Mouse (Mus musculus) embryonic facial prominence, embryonic 10.5 days (tissue): ENCODE data around the gene Syt3. TPM values are rescaled to one million over a fixed set of nuclear protein-coding genes. Genes with fewer than 3 reads are reported as not detected.

Experiments used
- DNase-seq: peaks from one replicate; pipeline ENCODE4 v3.0.0-alpha.2; 2017; ENCODE audit warnings: low spot score
- H3K27ac ChIP-seq: fragments of 300-500 bp; sonication (generic); replicated peaks from 2 replicates; pipeline ENCODE4 v1.5.1; 2016; ENCODE audit warnings: mild to moderate bottlenecking
- H3K27me3 ChIP-seq: fragments of 300-500 bp; sonication (generic); replicated peaks from 2 replicates; pipeline ENCODE4 v1.6.1; 2016; ENCODE audit warnings: low read depth, mild to moderate bottlenecking; ENCODE audit not compliant: poor library complexity, severe bottlenecking
- H3K36me3 ChIP-seq: fragments of 300-500 bp; sonication (generic); replicated peaks from 2 replicates; pipeline ENCODE4 v1.6.1; 2016; ENCODE audit warnings: mild to moderate bottlenecking, moderate library complexity
- H3K4me1 ChIP-seq: fragments of 300-500 bp; sonication (generic); 2 replicates; pipeline ENCODE4 v1.6.1; 2016
- H3K4me3 ChIP-seq: fragments of 300-500 bp; sonication (generic); 2 replicates; pipeline ENCODE4 v1.5.1; 2016; ENCODE audit warnings: mild to moderate bottlenecking, moderate library complexity
- H3K9me3 ChIP-seq: fragments of 300-500 bp; sonication (generic); 2 replicates; pipeline ENCODE4 v1.6.1; 2016; ENCODE audit warnings: mild to moderate bottlenecking
- WGBS: fragments of 180-500 bp; shearing (Covaris S2); methylation state at CpG from one replicate; pipeline ENCODE4 v1.1.7; 2016; 5-methylcytosine and 5-hydroxymethylcytosine counted together
- polyA plus RNA-seq: library from polyadenylated mRNA; unstranded; fragments of >200 nt; fragmentation: Nextera tagmentation; extraction: Ambion mirVana; gene quantifications from 2 replicates; pipeline ENCODE4 v1.2.1, GENCODE M21; 2016

Gene Syt3
- 1.8 and 2.4 TPM in 2 replicates for polyA plus RNA-seq

DNA sequence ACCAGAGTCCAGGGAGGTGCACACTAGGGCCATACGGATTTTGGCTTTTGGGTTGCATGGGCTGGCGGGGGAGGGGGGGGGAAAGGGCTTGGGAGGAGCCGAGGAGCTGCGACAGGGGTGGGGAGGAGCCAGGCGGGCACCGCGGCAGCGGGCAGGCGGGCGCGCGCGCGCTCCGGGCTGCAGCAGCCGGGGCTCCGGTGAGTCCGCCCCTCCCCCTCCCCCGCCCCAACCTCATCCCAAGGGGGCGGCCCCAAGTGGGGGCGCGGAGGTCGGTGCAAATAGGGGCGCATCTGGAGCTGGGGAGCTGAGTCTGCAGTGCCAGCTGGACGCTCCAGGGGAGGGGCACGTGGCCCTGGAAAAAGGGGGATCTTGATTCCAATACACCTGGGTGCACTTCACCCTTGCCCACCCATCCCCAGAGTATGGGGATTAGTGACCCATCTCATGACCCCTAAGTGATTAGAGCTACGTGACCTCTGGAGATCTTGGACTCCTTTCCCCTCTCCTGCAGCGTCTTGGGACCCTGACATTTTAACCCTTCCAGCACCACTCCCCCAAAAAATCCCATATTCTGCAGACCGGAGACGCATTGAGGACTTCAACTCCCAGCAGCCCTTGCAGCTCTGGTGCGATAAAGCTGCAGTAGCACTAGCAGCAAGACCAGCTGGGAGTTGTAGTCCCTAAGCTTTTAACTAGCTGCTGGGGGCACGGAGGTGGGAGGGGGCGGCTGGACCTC lies at the start of gene Syt3:
TSS of gene Syt3 (plus strand) at position 123 of the 736 bp plus-strand sequence.
- Histone ChIP-seq H3K4me3 (peak within 1 kb of the TSS; percentile 69), H3K4me1 (peaks cover 15% of the 10 kb centered on the region), H3K9me3 (no peaks in the 10 kb centered on the region), H3K36me3 (no peaks in the 10 kb centered on the region), H3K27me3 (peaks cover 53% of the 10 kb centered on the region), H3K27ac (peak within 1 kb of the TSS; percentile 67)
- DNase-seq, result peak; percentile 75
- under 1% methylated on average over 29 of the region's 33 CpGs for WGBS

DNA sequence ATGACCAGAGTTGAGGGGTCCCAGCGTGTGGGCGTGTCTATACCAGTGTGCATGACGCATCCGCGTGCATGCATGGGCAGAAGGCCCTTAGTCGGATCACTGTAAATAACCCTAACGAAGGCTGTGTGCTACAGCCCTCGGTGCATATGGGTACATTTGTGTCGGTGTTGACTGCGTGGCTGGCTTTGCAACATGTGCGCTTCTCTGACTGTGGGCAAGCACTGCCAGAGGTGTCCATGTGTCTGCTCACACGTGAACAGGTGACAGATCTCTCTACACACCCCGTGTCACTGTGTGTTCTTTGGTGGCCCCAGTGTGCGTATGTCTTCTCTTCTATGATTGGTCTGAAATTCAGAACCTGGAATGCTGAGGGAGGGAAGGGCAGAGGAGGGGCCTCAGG lies 49.8 kb upstream of the Syt3 start:
- Histone ChIP-seq H3K4me3 (no peak overlapping the region), H3K27me3 (peaks cover 77% of the 10 kb centered on the region), H3K36me3 (no peaks in the 10 kb centered on the region), H3K9me3 (no peaks in the 10 kb centered on the region), H3K27ac (no peak overlapping the region), H3K4me1 (peaks cover 23% of the 10 kb centered on the region)
- DNase-seq, result no peak
- WGBS, result 72% methylated on average over 14 of the region's 14 CpGs

DNA sequence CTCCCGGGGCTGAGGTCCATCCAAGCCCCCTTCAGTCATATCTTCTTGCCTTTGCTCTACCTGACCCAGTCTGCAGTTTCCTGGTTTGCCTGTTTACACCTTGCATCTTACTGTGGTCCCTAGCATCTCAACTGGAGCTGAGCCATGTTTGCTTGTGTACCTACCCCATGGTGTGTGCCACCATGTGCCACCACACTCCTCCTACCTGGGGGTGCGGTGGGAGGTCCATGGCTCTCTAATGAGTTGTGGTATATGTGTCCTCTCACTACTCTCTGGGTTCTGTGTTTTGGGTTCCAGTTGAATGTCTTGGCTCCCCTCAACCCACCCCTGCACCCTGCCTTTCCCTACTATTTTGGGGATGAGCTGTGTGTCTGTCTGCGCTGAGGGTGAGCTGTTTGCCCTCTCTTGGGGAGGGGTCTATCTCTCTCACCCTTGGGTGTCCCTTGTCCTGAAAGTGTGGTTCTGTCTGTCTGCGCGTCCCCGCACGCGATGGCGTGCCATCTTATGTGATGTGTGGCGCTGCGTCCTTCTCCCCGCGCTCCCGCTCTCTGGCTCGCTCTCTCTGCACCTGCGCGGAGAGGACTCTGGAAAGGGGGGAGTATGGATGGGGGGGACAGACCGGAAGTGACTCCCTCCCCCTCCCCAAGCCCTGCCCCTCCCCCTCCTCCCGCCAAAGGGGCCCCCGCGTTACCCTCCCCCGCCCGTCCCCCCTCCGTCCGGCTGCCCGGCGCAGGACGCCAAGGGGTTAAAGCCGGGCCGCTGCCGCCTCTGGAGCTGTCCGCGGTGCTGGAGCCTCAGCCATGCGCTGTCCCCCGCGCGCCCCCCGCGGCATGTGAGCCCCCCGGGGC lies 48.6 kb upstream of the Syt3 start:
- H3K27ac ChIP-seq, result 0 out of 2 replicates have a peak overlapping the region, but pooled peaks have one; percentile 14
- DNase-seq, result peak; percentile 80
- H3K4me3 ChIP-seq, result peak overlapping the region; percentile 61
- H3K27me3 ChIP-seq, result peaks cover 86% of the 10 kb centered on the region
- H3K4me1 ChIP-seq, result peaks cover 23% of the 10 kb centered on the region
- no peaks in the 10 kb centered on the region for H3K36me3 ChIP-seq
- 4% methylated on average over 38 of the region's 40 CpGs for WGBS
- H3K9me3 ChIP-seq, result no peaks in the 10 kb centered on the region

DNA sequence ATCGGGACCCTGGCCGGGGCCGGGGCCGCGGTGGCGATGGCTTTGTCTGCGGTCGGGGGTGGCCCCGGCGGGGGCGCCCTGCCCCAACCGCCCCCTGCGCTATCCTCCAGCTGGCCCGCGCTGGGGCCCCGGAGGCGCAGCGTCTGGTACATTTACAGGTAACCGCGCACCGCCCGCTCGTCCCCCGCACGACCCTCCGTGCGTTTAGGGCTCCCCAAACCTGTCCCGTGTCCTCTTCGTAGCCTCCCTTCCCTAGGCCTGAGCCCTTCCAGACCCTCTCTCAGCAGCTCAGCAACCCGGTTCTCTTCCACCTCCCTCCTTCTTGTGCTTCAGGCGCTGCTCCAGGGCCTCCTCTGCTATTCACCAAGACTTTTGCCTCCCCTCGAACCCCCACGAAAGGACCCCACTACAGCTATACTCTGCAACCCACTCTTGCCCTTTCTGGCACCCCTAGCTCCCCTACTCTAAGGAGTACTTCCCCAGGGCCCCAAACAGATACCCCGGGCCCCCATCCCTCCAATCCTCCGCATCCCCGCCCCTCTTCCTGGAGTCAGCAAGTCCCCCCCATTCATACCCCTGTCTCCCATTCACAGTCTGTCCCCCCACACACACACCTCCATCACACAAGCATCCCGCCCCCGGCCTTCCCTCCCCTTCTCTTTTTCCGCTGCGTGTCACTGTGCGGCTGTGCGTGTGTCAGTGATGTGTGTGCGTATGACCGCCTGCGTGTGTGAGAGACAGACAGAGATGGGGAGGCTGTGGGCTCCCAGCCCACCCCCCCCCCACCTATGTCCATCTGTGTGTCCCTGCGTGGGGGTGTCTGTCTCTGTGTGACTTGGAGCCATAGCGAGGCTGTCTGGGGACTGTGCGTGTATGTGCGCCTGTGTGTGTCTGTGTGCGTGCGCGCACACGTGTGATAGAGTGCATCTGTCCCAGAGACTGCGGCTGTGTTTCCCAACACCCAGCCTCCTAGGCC lies 47.6 kb upstream of the Syt3 start:
- Histone ChIP-seq H3K4me1 (peaks cover 23% of the 10 kb centered on the region), H3K36me3 (no peaks in the 10 kb centered on the region), H3K27me3 (peaks cover 91% of the 10 kb centered on the region), H3K9me3 (no peaks in the 10 kb centered on the region), H3K4me3 (peak overlapping the region; percentile 61), H3K27ac (no peak overlapping the region)
- WGBS, result 2% methylated on average over 52 of the region's 54 CpGs
- DNase-seq, result no peak

DNA sequence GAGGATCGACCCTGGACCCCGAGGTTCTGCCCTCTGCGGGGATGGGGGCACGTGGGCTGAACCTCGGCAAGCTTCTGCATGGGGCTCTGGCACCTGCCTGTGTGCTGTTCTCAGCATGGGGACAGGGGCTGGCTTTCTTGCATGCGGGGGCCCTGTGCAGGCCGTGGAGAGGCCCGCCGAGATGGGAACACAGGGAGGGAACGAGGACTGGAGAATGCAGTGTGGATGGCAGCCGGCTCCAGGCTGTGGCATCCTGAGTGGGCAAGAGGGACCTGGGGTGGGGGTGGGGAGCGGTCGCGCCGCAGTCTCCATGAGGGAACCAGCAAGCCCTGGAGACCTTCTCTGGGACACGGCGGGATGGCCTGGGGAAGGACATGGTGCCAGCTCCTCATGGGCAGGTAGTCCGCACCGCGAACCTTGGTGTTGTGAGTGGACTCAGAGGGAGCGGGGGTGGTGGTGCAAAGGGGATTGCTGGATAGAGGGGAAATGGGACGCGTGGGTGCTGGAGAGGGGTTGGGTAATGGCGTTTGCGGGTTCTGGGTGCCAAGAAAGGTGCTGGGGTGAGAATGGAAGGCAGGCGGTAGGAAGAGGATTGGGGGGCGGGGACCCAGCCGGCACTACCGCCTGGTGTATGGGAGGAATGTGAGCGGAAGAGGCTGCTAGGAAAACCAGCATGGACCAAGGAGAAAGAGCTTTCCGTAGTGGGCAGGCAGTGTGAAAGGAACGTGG lies 46.6 kb upstream of the Syt3 start:
- H3K27me3 ChIP-seq, result peaks cover 95% of the 10 kb centered on the region
- no peak overlapping the region for H3K27ac ChIP-seq
- WGBS, result 3% methylated on average over 32 of the region's 32 CpGs
- DNase-seq, result no peak
- H3K4me3 ChIP-seq, result peak overlapping the region; percentile 61; the same call in 1 of the 2 replicates
- H3K9me3 ChIP-seq, result no peaks in the 10 kb centered on the region
- no peaks in the 10 kb centered on the region for H3K36me3 ChIP-seq
- H3K4me1 ChIP-seq, result peaks cover 23% of the 10 kb centered on the region

DNA sequence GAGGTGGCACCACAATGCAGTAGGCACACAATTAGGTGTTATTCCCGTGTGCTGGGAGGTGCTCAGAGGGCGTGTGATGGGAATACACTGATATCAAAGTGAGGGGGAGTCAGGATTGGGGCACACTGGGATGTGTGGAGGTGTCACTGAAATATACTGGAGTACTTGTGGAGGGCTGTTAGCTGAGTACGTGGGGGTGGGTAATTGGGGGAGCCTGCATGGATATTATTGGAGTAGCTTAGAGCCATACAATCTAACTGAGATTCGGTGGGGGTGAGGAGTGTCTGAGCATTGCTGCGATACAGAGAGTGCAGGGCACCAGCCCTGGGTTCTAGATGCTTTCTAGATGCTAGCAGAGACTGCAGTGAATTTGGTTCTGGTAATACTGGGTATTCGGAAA lies 43.7 kb upstream of the Syt3 start:
- DNase-seq, result no peak
- Histone ChIP-seq H3K4me3 (no peak overlapping the region), H3K27ac (no peak overlapping the region), H3K9me3 (no peaks in the 10 kb centered on the region), H3K4me1 (peaks cover 31% of the 10 kb centered on the region), H3K36me3 (no peaks in the 10 kb centered on the region), H3K27me3 (peaks cover 99% of the 10 kb centered on the region)
- 68% methylated on average over 6 of the region's 6 CpGs for WGBS

DNA sequence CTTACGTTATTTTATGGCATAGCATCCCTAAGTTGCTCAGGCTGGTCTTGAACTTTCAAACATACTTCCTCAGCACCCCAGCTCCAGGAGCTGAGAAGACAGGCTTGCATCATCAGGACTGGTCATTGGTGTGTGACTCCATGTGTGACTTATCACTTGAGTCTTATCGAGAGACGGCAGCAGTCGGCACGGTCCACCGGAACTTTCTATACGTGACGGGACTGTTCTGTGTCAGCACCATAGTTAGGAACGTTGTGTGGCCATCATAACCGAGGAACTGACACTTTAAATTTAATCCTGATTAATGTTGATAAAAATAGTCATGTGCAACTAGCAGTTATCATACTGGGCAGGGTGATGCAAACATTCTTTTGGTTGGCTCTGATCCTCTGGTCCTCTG lies 42.8 kb upstream of the Syt3 start:
- Histone ChIP-seq H3K36me3 (no peaks in the 10 kb centered on the region), H3K4me1 (peaks cover 22% of the 10 kb centered on the region), H3K27ac (no peak overlapping the region), H3K27me3 (peaks cover 98% of the 10 kb centered on the region), H3K4me3 (no peak overlapping the region), H3K9me3 (no peaks in the 10 kb centered on the region)
- WGBS, result 87% methylated on average over 10 of the region's 10 CpGs
- DNase-seq, result no peak

DNA sequence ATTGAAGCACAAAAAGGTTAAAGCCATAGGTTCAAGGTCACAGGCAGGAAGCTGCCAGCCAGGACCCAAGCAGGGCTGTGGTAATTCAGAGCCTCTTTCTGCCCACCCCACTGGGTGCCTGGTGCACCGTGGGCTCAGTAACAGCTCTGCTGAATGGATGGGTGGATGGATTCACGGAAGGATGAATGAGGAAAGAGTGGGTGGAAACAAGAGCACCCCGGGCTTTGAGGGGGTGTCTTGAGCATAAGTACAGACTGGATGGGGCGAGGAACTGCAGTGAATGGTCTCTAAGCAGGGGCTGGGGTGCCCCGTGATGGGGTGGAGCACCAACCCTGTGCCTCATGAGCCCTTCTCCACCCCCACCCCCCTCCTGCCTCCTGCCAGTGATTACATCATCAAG lies 42.2 kb upstream of the Syt3 start:
- peaks cover 98% of the 10 kb centered on the region for H3K27me3 ChIP-seq
- no peaks in the 10 kb centered on the region for H3K36me3 ChIP-seq
- H3K4me1 ChIP-seq, result peaks cover 16% of the 10 kb centered on the region
- H3K4me3 ChIP-seq, result no peak overlapping the region
- no peak for DNase-seq
- no peak overlapping the region for H3K27ac ChIP-seq
- H3K9me3 ChIP-seq, result no peaks in the 10 kb centered on the region
- 68% methylated on average over 5 of the region's 5 CpGs for WGBS

DNA sequence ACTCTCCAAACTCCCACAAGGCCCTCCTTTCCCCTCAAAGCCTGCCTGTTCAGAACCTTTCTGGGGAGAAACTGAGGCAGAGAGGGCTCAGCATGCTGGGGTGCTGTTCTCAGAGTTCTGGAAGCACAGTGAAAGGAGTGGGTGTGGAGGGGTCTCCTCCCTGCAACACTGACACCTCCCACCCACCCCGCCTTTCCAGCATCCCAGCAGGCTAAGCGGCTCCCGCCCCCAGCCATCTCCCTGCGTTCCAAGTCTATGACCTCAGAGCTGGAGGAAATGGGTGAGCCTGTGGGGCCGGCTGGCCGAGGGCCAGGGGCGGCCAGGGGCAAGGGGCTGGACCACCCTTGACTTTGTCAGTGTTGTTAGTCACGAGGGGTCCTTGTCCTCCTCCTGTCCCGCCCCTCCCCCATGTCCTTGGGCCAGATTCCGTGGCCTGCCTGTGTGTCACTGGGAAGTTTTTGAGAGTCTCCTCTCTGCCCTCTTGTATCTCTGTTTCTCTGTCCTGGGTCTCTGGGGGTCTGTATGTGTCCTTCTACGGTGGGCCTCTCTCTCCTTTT lies 40.4 kb upstream of the Syt3 start:
- Histone ChIP-seq H3K9me3 (no peaks in the 10 kb centered on the region), H3K27me3 (peaks cover 98% of the 10 kb centered on the region), H3K4me1 (peaks cover 11% of the 10 kb centered on the region), H3K27ac (no peak overlapping the region), H3K36me3 (no peaks in the 10 kb centered on the region), H3K4me3 (no peak overlapping the region)
- DNase-seq, result no peak
- WGBS, result 28% methylated on average over 11 of the region's 11 CpGs

DNA sequence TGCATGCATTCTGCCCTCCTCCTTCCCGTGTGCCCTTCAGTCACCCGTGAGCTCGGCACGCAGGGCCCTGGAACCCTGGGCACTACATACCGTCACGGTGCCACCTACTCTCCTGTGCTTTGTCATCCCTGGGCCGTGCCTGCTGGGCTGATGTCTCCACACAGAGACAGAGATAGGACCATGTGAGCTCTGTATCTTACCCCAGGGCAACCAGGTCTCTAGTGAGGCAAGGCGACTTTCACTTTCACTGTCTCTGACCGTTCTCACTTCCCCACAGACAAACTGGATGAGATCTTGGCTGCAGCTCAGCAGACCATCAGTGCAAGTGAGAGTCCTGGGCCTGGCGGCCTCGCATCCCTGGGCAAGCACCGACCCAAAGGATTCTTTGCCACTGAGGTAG lies 39.3 kb upstream of the Syt3 start:
- Histone ChIP-seq H3K4me3 (no peak overlapping the region), H3K27ac (no peak overlapping the region), H3K36me3 (no peaks in the 10 kb centered on the region), H3K4me1 (peaks cover 11% of the 10 kb centered on the region), H3K9me3 (no peaks in the 10 kb centered on the region), H3K27me3 (peaks cover 98% of the 10 kb centered on the region)
- no peak for DNase-seq
- WGBS, result 69% methylated on average over 12 of the region's 12 CpGs

DNA sequence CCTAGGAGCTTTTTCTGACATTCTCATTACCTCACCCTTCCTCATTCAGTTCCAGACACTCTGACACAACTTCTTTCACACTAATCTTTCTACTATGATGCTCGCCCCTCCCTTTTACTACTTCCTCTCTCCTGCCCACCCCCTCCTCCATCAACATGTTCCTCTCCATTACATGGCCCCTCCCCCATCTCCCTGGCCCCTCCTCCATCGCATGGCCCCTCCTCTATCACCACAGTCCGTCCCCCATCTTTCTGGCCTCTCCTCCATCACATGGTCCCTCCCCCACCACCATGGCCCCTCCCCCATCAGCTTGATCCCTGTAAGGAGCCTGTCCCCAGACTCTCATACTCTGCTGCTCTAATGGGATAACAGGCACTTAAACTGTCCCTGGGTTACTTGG lies 34.9 kb upstream of the Syt3 start:
- H3K4me3 ChIP-seq, result no peak overlapping the region
- H3K9me3 ChIP-seq, result no peaks in the 10 kb centered on the region
- peaks cover 99% of the 10 kb centered on the region for H3K27me3 ChIP-seq
- no peak overlapping the region for H3K27ac ChIP-seq
- WGBS, result 21% methylated on average over 3 of the region's 3 CpGs
- H3K36me3 ChIP-seq, result no peaks in the 10 kb centered on the region
- DNase-seq, result no peak
- H3K4me1 ChIP-seq, result peaks cover 41% of the 10 kb centered on the region
